Mouse (Mus musculus) right cerebral cortex, postnatal 14 days (tissue): ENCODE data around the gene Fermt2.

Source experiments
- DNase-seq: peaks from one replicate; pipeline ENCODE4 v3.0.0; 2022

Fermt2 gene

GRCm38 (mm10) chr14:45430066-45430842 lies 99.7 kb downstream of the Fermt2 start:
- DNase-seq = no peak

DNA sequence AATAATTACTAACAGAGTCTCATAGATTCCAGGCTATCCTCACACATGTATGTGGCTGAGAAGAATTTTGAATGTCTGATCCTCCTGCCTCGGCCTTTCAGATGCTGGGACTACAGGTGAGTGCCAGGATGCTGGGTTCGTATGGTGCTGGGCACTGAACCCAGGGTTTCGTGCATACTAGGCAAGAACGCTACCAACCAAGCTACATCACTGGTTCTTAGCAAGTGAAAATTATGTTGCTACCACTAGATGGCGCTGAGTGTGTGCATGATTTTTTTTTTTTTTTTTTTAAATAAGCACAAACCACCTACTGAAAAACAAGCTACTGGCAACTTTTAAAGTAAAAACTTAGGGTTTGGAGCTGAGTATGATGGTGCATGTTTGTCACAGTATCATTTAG lies 106.7 kb downstream of the Fermt2 start:
- no peak for DNase-seq

GRCm38 (mm10) chr14:45422371-45422770 lies 107.5 kb downstream of the Fermt2 start:
- no peak for DNase-seq

GRCm38 (mm10) chr14:45419323-45419722 lies 110.6 kb downstream of the Fermt2 start:
- DNase-seq = no peak

- no peak for DNase-seq
These were observed 111.4 kb downstream of the Fermt2 start for GRCm38 (mm10) chr14:45418553-45418952.

- DNase-seq = no peak
These were observed 113.7 kb downstream of the Fermt2 start for GRCm38 (mm10) chr14:45416265-45416664.
